Mouse (Mus musculus): ENCODE results near the gene Gm45618.
A peak's percentile ranks its signal among the peaks of the same experiment; 100 is the strongest.

Gm45618 gene

DNA sequence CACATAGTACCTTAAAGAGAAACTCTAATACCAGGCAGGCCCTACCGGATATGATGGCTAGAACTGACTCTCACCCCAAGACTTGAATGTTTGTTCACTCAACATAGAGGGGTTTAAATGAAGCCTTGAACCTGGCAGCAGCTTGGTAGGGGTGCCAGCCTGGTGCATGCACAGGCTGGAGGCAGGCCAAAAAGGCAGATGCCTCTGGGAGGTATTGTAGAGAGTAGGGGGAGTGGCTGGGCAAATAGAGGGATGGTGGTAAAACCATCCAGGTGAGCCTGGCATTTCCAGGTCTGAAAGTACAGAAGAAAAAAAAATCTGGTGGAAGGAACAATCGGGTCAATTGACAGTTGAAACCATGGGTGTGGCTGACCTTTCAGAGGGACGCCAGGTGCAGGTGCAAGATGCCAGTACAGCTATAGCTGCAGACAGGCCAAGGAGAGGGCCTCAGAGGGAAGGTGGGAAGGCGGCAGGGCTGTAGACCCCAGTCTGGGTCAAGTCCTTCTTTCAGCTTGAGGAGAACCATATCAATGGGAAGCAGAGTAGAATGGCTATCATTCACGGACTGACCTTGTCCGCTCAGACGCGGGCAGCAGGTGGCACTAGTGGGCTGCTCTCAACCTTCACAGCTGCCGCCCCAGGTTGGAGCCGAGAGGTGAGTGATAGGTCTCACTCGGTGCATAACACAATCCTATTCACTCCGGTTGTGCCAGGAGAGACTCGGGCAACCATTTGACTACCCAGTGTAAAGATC, 49.9 kb downstream of the Gm45618 start:
- DNase-seq (ENCODE audit: low read depth, low spot score) = peak; percentile 60

Measured in mesoderm, embryonic 11.5 days (tissue).